9 mouse cellular contexts compared by ENCODE assay signal in the genomic region with DNA sequence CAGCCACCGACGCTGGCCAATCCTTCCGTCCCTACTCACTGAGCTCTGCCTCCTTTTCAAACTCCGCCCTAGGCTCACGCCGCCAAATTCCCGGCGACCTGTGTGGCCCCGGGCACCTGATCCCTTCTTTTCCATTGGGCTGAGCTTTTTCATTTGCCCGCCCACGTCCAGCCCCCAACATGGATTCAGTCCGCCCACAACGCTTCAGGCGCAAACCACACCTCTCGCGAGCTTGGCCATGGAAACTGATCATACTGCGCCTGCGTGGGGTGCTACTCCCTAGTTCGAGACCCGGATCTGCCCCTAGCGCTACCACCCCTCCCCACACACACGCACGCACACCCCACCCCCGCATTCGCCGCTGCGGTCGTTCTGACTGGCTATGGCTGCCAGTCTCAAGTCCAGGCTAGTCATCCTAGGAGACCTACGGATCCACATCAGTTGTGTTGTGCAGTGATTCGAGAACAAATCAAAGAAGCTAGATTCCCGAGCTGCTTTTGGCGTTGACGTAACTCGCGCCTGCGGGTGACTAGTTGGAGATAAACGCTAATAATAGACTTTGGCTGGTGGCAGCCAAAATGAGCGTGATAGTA. TPM values are rescaled to one million over a fixed set of nuclear protein-coding genes. Genes with fewer than 3 reads are reported as not detected.
A peak's percentile ranks its signal among the peaks of the same experiment; 100 is the strongest.
DNase-seq lines count a peak whose midpoint lies in the region; ATAC-seq and TF ChIP-seq lines count a peak whose summit lies in the region.
"Had no signal": no experiment of that assay in that cellular context is flagged by ENCODE, and none has a peak within 500 bp of the region (broad histone marks: within the 10 kb centered on the region; RNA-seq: fewer than 3 reads in every experiment).

No protein-coding gene starts in this region.

- H3K9ac ChIP-seq in embryonic facial prominence, embryonic 14.5 days (ENCODE audit: low read depth, low read length) = peak overlapping the region; percentile 57
- H3K9ac ChIP-seq in heart, adult 2 months (ENCODE audit: low read depth, low read length) = peak overlapping the region; percentile 13
- peak overlapping the region; percentile 59 for H3K9ac ChIP-seq in limb, embryonic 13.5 days
- peak overlapping the region; percentile 8; the same call in 1 of the 2 replicates for H3K9ac ChIP-seq in midbrain, embryonic 16.5 days (ENCODE audit: low read depth, low read length)

- H3K36me3 ChIP-seq in embryonic facial prominence, embryonic 14.5 days (ENCODE audit: control insufficient read depth, insufficient read depth, low read length) = peaks cover 9% of the 10 kb centered on the region; the same call in 1 of the 2 replicates
- H3K36me3 ChIP-seq in heart, adult 2 months (ENCODE audit: control insufficient read depth, insufficient read depth, low read length) = no peaks in the 10 kb centered on the region
- peaks cover 4% of the 10 kb centered on the region; the same call in 1 of the 2 replicates for H3K36me3 ChIP-seq in limb, embryonic 13.5 days
- no peaks in the 10 kb centered on the region for H3K36me3 ChIP-seq in midbrain, embryonic 16.5 days (ENCODE audit: control insufficient read depth, insufficient read depth, low read length)

- ATAC-seq in embryonic facial prominence, embryonic 14.5 days (ENCODE audit: low read depth) = peak; percentile 99; the same call in 1 of the 2 replicates
- no peak; the same call in 1 of the 2 replicates for ATAC-seq in limb, embryonic 13.5 days (ENCODE audit: low FRiP score, low read depth)
- peak; percentile 99 for ATAC-seq in midbrain, embryonic 16.5 days

- WGBS in embryonic facial prominence, embryonic 14.5 days = 15% methylated on average over 38 of the region's 38 CpGs
- WGBS in heart, adult 2 months = 15% methylated on average over 38 of the region's 38 CpGs
- WGBS in limb, embryonic 13.5 days = 17% methylated on average over 38 of the region's 38 CpGs
- WGBS in midbrain, embryonic 16.5 days = 29% methylated on average over 38 of the region's 38 CpGs

- no peak for TF ChIP-seq EP300 in heart, adult 2 months (IDR thresholded peaks at IDR 0.05; ENCODE audit: insufficient read depth, low read depth, low read length)

- H3K4me3 ChIP-seq in embryonic facial prominence, embryonic 14.5 days (ENCODE audit: low read depth, low read length) = peak overlapping the region; percentile 49
- H3K4me3 ChIP-seq in heart, adult 2 months = peak overlapping the region; percentile 19; the same call in 1 of the 2 replicates
- peak overlapping the region; percentile 42 for H3K4me3 ChIP-seq in limb, embryonic 13.5 days
- peak overlapping the region; percentile 51 for H3K4me3 ChIP-seq in midbrain, embryonic 16.5 days (ENCODE audit: low read depth, low read length)

- intact Hi-C loops in heart, adult 2 months (cut with DNase I) = loop anchor here (5.0 kb wide), 1 partner anchor 96 kb away; no protein-coding TSS in a partner anchor

- TF ChIP-seq CTCF in heart, adult 2 months (IDR thresholded peaks at IDR 0.05) = no peak

- H3K9me3 ChIP-seq in embryonic facial prominence, embryonic 14.5 days (ENCODE audit: control insufficient read depth, low read length) = no peaks in the 10 kb centered on the region
- H3K9me3 ChIP-seq in limb, embryonic 13.5 days = no peaks in the 10 kb centered on the region
- H3K9me3 ChIP-seq in midbrain, embryonic 16.5 days (replicated peaks; ENCODE audit: control insufficient read depth, low read length, poor library complexity, severe bottlenecking) = no peaks in the 10 kb centered on the region

- peak; percentile 97 for DNase-seq in 3134 (ENCODE audit: extremely low read depth, insufficient read length, low spot score)
- DNase-seq in adrenal gland, postnatal 4 days (ENCODE audit: low spot score in 2 of 2) = peak; percentile 53 to 79
- DNase-seq in embryonic facial prominence, embryonic 14.5 days (ENCODE audit: low spot score) = peak; percentile 96
- peak; percentile 91 to 95 for DNase-seq in heart, adult 2 months
- DNase-seq in kidney, adult 8-10 months = peak; percentile 95 to 97
- DNase-seq in spleen, postnatal 10 days (ENCODE audit: low spot score in 2 of 2) = peak; percentile 60 to 88

- H3K27ac ChIP-seq in embryonic facial prominence, embryonic 14.5 days (replicated peaks; ENCODE audit: low read depth, low read length) = peak overlapping the region; percentile 67; the same call in 1 of the 2 replicates
- H3K27ac ChIP-seq in heart, adult 2 months = peak overlapping the region; percentile 55
- peak overlapping the region; percentile 48; the same call in 1 of the 2 replicates for H3K27ac ChIP-seq in limb, embryonic 13.5 days
- peak overlapping the region; percentile 19 for H3K27ac ChIP-seq in midbrain, embryonic 16.5 days (ENCODE audit: low read length)

- H3K79me2 ChIP-seq in heart, adult 2 months (replicated peaks; ENCODE audit: control insufficient read depth, insufficient read depth, low read length) = no peaks in the 10 kb centered on the region

- H3K4me1 ChIP-seq in embryonic facial prominence, embryonic 14.5 days (ENCODE audit: control insufficient read depth, insufficient read depth, low read length) = no peaks in the 10 kb centered on the region
- no peaks in the 10 kb centered on the region for H3K4me1 ChIP-seq in heart, adult 2 months (ENCODE audit: control insufficient read depth, insufficient read depth, low read length)
- H3K4me1 ChIP-seq in limb, embryonic 13.5 days = no peaks in the 10 kb centered on the region
- peaks cover 6% of the 10 kb centered on the region; the same call in 1 of the 2 replicates for H3K4me1 ChIP-seq in midbrain, embryonic 16.5 days (ENCODE audit: control insufficient read depth, insufficient read depth, low read length)

- peak; percentile 41; the same call in 1 of the 2 replicates for TF ChIP-seq POLR2A in heart, adult 2 months (IDR thresholded peaks at IDR 0.05; ENCODE audit: insufficient read depth, low read depth, low read length)

- no peaks in the 10 kb centered on the region for H3K27me3 ChIP-seq in embryonic facial prominence, embryonic 14.5 days (replicated peaks; ENCODE audit: control insufficient read depth, insufficient read depth, low read length)
- H3K27me3 ChIP-seq in heart, adult 2 months (ENCODE audit: control insufficient read depth, insufficient read depth, low read length) = no peaks in the 10 kb centered on the region
- no peaks in the 10 kb centered on the region for H3K27me3 ChIP-seq in limb, embryonic 13.5 days
- no peaks in the 10 kb centered on the region for H3K27me3 ChIP-seq in midbrain, embryonic 16.5 days (ENCODE audit: control insufficient read depth, insufficient read depth, low read depth, low read length)

- peak overlapping the region; percentile 54 for H3K4me2 ChIP-seq in embryonic facial prominence, embryonic 14.5 days (ENCODE audit: low read depth, low read length)
- H3K4me2 ChIP-seq in limb, embryonic 13.5 days (replicated peaks) = peak overlapping the region; percentile 56
- H3K4me2 ChIP-seq in midbrain, embryonic 16.5 days (ENCODE audit: low read length) = peak overlapping the region; percentile 33

RNA-seq across cellular contexts. Expression of a gene that starts 0.3 kb away (rescaled TPM):
- 10 to 100 TPM; 29.9 to 38.9 TPM for total RNA-seq in adrenal gland, postnatal 4 days (2021)
- polyA plus RNA-seq in embryonic facial prominence, embryonic 14.5 days (2014; fragmentation: Nextera tagmentation; extraction: Ambion mirVana) = 24.0 and 27.7 TPM in 2 replicates
- 1 to 10 TPM; 7.9 to 9.6 TPM for total RNA-seq in heart, adult 2 months (2021)
- 14.8 and 19.8 TPM in 2 replicates for polyA plus RNA-seq in heart, adult 2 months (2012; rRNA removed)
- 39.3 and 42.2 TPM in 2 replicates for polyA plus RNA-seq in limb, embryonic 13.5 days (2015; fragmentation: Nextera tagmentation; extraction: Ambion mirVana)
- 75.6 and 77.9 TPM in 2 replicates for polyA plus RNA-seq in midbrain, embryonic 16.5 days (2015; fragmentation: Nextera tagmentation; extraction: Ambion mirVana)

RNA-seq across cellular contexts. Expression of a gene that starts 19.6 kb away (rescaled TPM):
- total RNA-seq in adrenal gland, postnatal 4 days (2021) = not detected
- not detected in 2 replicates for polyA plus RNA-seq in embryonic facial prominence, embryonic 14.5 days (2014; fragmentation: Nextera tagmentation; extraction: Ambion mirVana)
- not detected for total RNA-seq in heart, adult 2 months (2021)
- polyA plus RNA-seq in heart, adult 2 months (2012; rRNA removed) = not detected in 2 replicates
- polyA plus RNA-seq in limb, embryonic 13.5 days (2015; fragmentation: Nextera tagmentation; extraction: Ambion mirVana) = not detected in 2 replicates
- polyA plus RNA-seq in midbrain, embryonic 16.5 days (2015; fragmentation: Nextera tagmentation; extraction: Ambion mirVana) = not detected in 2 replicates
- polyA plus RNA-seq: C2C12 had no signal

RNA-seq across cellular contexts. Expression of a gene that starts 28.4 kb away (rescaled TPM):
- 10 to 100 TPM; 63.6 to 65.7 TPM for total RNA-seq in adrenal gland, postnatal 4 days (2021)
- polyA plus RNA-seq in embryonic facial prominence, embryonic 14.5 days (2014; fragmentation: Nextera tagmentation; extraction: Ambion mirVana) = 8.6 and 9.3 TPM in 2 replicates
- under 1 TPM in 1 of 2 experiments, not detected in 1; 0.16 TPM for total RNA-seq in heart, adult 2 months (2021)
- 0.18 and 0.25 TPM in 2 replicates for polyA plus RNA-seq in heart, adult 2 months (2012; rRNA removed)
- polyA plus RNA-seq in limb, embryonic 13.5 days (2015; fragmentation: Nextera tagmentation; extraction: Ambion mirVana) = 0.89 and 0.94 TPM in 2 replicates
- 288 and 302 TPM in 2 replicates for polyA plus RNA-seq in midbrain, embryonic 16.5 days (2015; fragmentation: Nextera tagmentation; extraction: Ambion mirVana)
- polyA plus RNA-seq: C2C12 had no signal

RNA-seq across cellular contexts. Expression of a gene that starts 29.9 kb away (rescaled TPM):
- total RNA-seq in adrenal gland, postnatal 4 days (2021) = 1 to 10 TPM; 2.0 to 3.4 TPM
- 0.86 and 1.4 TPM in 2 replicates for polyA plus RNA-seq in embryonic facial prominence, embryonic 14.5 days (2014; fragmentation: Nextera tagmentation; extraction: Ambion mirVana)
- total RNA-seq in heart, adult 2 months (2021) = under 1 TPM; 0.23 to 0.27 TPM
- polyA plus RNA-seq in heart, adult 2 months (2012; rRNA removed) = 0.26 and 0.43 TPM in 2 replicates
- 1.1 and 1.9 TPM in 2 replicates for polyA plus RNA-seq in limb, embryonic 13.5 days (2015; fragmentation: Nextera tagmentation; extraction: Ambion mirVana)
- 0.18 and 0.19 TPM in 2 replicates for polyA plus RNA-seq in midbrain, embryonic 16.5 days (2015; fragmentation: Nextera tagmentation; extraction: Ambion mirVana)

RNA-seq across cellular contexts. Expression of a gene that starts 38.7 kb away (rescaled TPM):
- not detected for total RNA-seq in adrenal gland, postnatal 4 days (2021)
- polyA plus RNA-seq in embryonic facial prominence, embryonic 14.5 days (2014; fragmentation: Nextera tagmentation; extraction: Ambion mirVana) = not detected in 2 replicates
- not detected for total RNA-seq in heart, adult 2 months (2021)
- not detected in 2 replicates for polyA plus RNA-seq in heart, adult 2 months (2012; rRNA removed)
- polyA plus RNA-seq in limb, embryonic 13.5 days (2015; fragmentation: Nextera tagmentation; extraction: Ambion mirVana) = not detected in 2 replicates
- not detected in 2 replicates for polyA plus RNA-seq in midbrain, embryonic 16.5 days (2015; fragmentation: Nextera tagmentation; extraction: Ambion mirVana)

Comparison
In these comparisons a context has a peak if more than half of its experiments do, and no peak if none do; other contexts are left out.
1. H3K9ac ChIP-seq: peak in every context shown above with its lines; median percentile 59 in limb, embryonic 13.5 days; 57 in embryonic facial prominence, embryonic 14.5 days; 13 in heart, adult 2 months; 8 in midbrain, embryonic 16.5 days.
2. RNA of a gene that starts 28.4 kb away (polyA plus RNA-seq): 288 to 302 TPM in midbrain, embryonic 16.5 days; 8.6 to 9.3 TPM in embryonic facial prominence, embryonic 14.5 days, 0.89 to 0.94 TPM in limb, embryonic 13.5 days and 0.18 to 0.25 TPM in heart, adult 2 months; every median in the first group is over 10 times any median in the second.
3. Peak in every context shown above with its lines, with median percentiles within 50 percentile points of each other: DNase-seq, H3K27ac ChIP-seq, H3K4me2 ChIP-seq and H3K4me3 ChIP-seq.